Mouse (Mus musculus) liver, adult (tissue): ENCODE results near the gene Lmo2.

Experiments used
- GATA4 ChIP-seq: IDR thresholded peaks from 2 replicates; pipeline ENCODE4 v1.6.1; 2014; ENCODE audit warnings: mild to moderate bottlenecking, low read length; ENCODE audit not compliant: insufficient replicate concordance

The Lmo2 gene

GRCm38 (mm10) chr2:103934670-103935069 is 23.1 kb upstream of the Lmo2 start:
- TF ChIP-seq GATA4: no peak

GRCm38 (mm10) chr2:103935691-103936435 is 21.9 kb upstream of the Lmo2 start:
- TF ChIP-seq GATA4: peak; percentile 16; the same call in 1 of the 2 replicates

GRCm38 (mm10) chr2:103936666-103937065 is 21.1 kb upstream of the Lmo2 start:
- TF ChIP-seq GATA4: no peak

- TF ChIP-seq GATA4: no peak
These were observed 20.1 kb upstream of the Lmo2 start for GRCm38 (mm10) chr2:103937670-103938069.

GRCm38 (mm10) chr2:103938573-103938972 is 19.2 kb upstream of the Lmo2 start:
- TF ChIP-seq GATA4: no peak

GRCm38 (mm10) chr2:103939003-103939402 is 18.8 kb upstream of the Lmo2 start:
- TF ChIP-seq GATA4: no peak

GRCm38 (mm10) chr2:103941085-103941484 is 16.7 kb upstream of the Lmo2 start:
- TF ChIP-seq GATA4: no peak

- no peak for TF ChIP-seq GATA4
These were observed 12.9 kb upstream of the Lmo2 start for GRCm38 (mm10) chr2:103944859-103945258.

- TF ChIP-seq GATA4: peak; percentile 40; the same call in 1 of the 2 replicates
These were observed 12.2 kb upstream of the Lmo2 start for GRCm38 (mm10) chr2:103945571-103946092.

GRCm38 (mm10) chr2:103946892-103947291 is 10.9 kb upstream of the Lmo2 start:
- no peak for TF ChIP-seq GATA4

GRCm38 (mm10) chr2:103947982-103948655 is 9.7 kb upstream of the Lmo2 start:
- no peak for TF ChIP-seq GATA4

GRCm38 (mm10) chr2:103953050-103953835 is 4.5 kb upstream of the Lmo2 start:
- TF ChIP-seq GATA4: no peak

GRCm38 (mm10) chr2:103955714-103956113 is 2.1 kb upstream of the Lmo2 start:
- no peak for TF ChIP-seq GATA4

- TF ChIP-seq GATA4: no peak
These were observed 919 bp upstream of the Lmo2 start for GRCm38 (mm10) chr2:103956867-103957266.

- TF ChIP-seq GATA4: no peak
These were observed 848 bp downstream of the Lmo2 start for GRCm38 (mm10) chr2:103958634-103959033.
